Mouse (Mus musculus): Measurements from ENCODE around the gene Sv2b. TPM values are rescaled to one million over a fixed set of nuclear protein-coding genes. Genes with fewer than 3 reads are reported as not detected.

The Sv2b gene
- polyA plus RNA-seq, 1 experiment from 2014 or later = 20.6 TPM

- WGBS = 45% methylated on average over 2 of the region's 2 CpGs
Observed at GRCm38 (mm10) chr7:75142800-75143199, 166.3 kb downstream of the Sv2b start.

DNA sequence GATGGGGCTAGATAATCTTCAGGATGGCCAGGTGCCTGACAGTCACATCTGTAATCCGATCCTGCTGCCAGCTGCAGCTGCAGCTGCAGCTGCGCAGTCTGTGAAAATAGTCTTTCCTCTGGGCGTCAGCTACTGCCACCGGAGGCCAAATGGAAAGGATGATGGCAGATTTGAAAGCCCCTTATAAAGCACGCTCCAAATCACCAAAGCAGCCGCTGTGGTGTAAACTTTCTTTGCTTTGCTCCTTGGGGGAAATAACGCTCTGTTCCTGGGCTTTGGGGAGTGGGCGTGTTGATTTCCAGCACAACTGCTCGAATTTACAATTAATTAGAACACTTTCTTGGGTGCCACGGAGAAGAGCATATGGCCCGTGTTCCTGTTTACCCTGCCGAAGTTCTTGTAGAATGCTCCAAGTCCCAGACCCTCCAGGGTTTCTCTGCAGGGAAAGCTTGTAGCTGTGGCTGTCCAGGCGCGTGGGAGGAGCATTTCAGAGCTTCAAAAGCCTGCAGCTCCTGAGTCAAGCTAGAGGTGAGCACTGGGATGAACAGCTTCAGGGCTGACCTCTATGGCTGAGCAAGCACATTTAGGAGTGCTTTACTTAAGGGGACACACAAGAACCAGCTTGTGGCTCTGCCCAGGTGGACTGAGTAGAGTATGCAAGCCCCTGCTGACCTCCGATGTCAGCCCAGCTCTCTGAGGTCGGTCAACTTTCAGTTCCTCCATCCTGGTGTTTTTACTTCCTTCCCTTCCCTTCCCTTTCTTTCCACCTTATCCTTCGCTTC, 167.0 kb downstream of the Sv2b start:
- H3K27me3 ChIP-seq (ENCODE audit: control insufficient read depth, insufficient read depth, low read length) = no peaks in the 10 kb centered on the region; the same call in 1 of the 2 replicates
- H3K4me3 ChIP-seq (ENCODE audit: low read depth, low read length) = peak overlapping the region; percentile 12; the same call in 1 of the 2 replicates
- H3K9ac ChIP-seq (replicated peaks; ENCODE audit: low read depth, low read length) = 0 out of 2 replicates have a peak overlapping the region, but pooled peaks have one; percentile 21
- H3K36me3 ChIP-seq (ENCODE audit: control insufficient read depth, insufficient read depth, low read length) = no peaks in the 10 kb centered on the region
- H3K27ac ChIP-seq (ENCODE audit: low read depth, low read length) = no peak overlapping the region
- H3K4me1 ChIP-seq (ENCODE audit: control insufficient read depth, insufficient read depth, low read length) = peaks cover 4% of the 10 kb centered on the region; the same call in 1 of the 2 replicates
- WGBS = 8% methylated on average over 17 of the region's 17 CpGs
- no peaks in the 10 kb centered on the region for H3K9me3 ChIP-seq (ENCODE audit: control insufficient read depth, low read length)
- H3K4me2 ChIP-seq (ENCODE audit: low read depth, low read length) = peak overlapping the region; percentile 44
- ATAC-seq (ENCODE audit: low read depth) = peak; percentile 56; the same call in 1 of the 2 replicates

More at GRCm38 (mm10) chr7:75142800-75143199, 166.3 kb downstream of the Sv2b start:
- H3K27me3 ChIP-seq (ENCODE audit: control insufficient read depth, insufficient read depth, low read length) = no peaks in the 10 kb centered on the region; the same call in 1 of the 2 replicates
- no peak overlapping the region for H3K27ac ChIP-seq (ENCODE audit: low read depth, low read length)
- H3K4me3 ChIP-seq (ENCODE audit: low read depth, low read length) = no peak overlapping the region
- peaks cover 4% of the 10 kb centered on the region; the same call in 1 of the 2 replicates for H3K4me1 ChIP-seq (ENCODE audit: control insufficient read depth, insufficient read depth, low read length)
- H3K4me2 ChIP-seq (ENCODE audit: low read depth, low read length) = no peak overlapping the region
- H3K9ac ChIP-seq (replicated peaks; ENCODE audit: low read depth, low read length) = no peak overlapping the region
- no peaks in the 10 kb centered on the region for H3K36me3 ChIP-seq (ENCODE audit: control insufficient read depth, insufficient read depth, low read length)
- H3K9me3 ChIP-seq (ENCODE audit: control insufficient read depth, low read length) = no peaks in the 10 kb centered on the region
- no peak for ATAC-seq (ENCODE audit: low read depth)

DNA sequence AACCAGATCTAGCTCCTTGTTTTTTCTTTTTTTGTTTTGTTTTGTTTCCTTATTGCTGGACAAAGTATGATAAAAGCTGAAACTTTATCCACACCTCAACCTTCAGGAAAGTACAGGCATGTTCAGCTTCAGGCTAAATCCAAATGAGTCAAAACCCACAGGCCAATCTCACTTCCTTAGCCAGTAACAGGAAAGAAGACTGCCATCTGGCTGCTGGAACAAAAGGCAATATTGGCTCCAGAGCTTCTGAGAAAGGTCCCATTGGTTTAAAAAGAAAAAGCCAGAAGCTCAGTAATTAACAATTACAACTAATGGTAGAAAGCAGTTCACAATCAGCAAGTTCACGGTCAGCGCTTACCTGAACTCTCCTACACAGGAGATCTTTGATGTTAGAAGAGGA, 169.8 kb downstream of the Sv2b start:
- H3K4me3 ChIP-seq (ENCODE audit: low read depth, low read length) = no peak overlapping the region
- H3K27me3 ChIP-seq (ENCODE audit: control insufficient read depth, insufficient read depth, low read length) = no peaks in the 10 kb centered on the region; the same call in 1 of the 2 replicates
- H3K4me1 ChIP-seq (ENCODE audit: control insufficient read depth, insufficient read depth, low read length) = peaks cover 4% of the 10 kb centered on the region; the same call in 1 of the 2 replicates
- H3K9me3 ChIP-seq (ENCODE audit: control insufficient read depth, low read length) = no peaks in the 10 kb centered on the region
- no peak for ATAC-seq (ENCODE audit: low read depth)
- 85% methylated on average over 2 of the region's 2 CpGs for WGBS
- no peak overlapping the region for H3K27ac ChIP-seq (ENCODE audit: low read depth, low read length)
- no peaks in the 10 kb centered on the region for H3K36me3 ChIP-seq (ENCODE audit: control insufficient read depth, insufficient read depth, low read length)
- H3K9ac ChIP-seq (replicated peaks; ENCODE audit: low read depth, low read length) = no peak overlapping the region
- H3K4me2 ChIP-seq (ENCODE audit: low read depth, low read length) = no peak overlapping the region

- 28% methylated on average over 15 of the region's 15 CpGs for WGBS
- ATAC-seq (ENCODE audit: low read depth) = peak; percentile 61
- Histone ChIP-seq H3K27ac (ENCODE audit: low read depth, low read length) (no peak overlapping the region), H3K4me3 (ENCODE audit: low read depth, low read length) (no peak overlapping the region), H3K36me3 (ENCODE audit: control insufficient read depth, insufficient read depth, low read length) (no peaks in the 10 kb centered on the region), H3K9ac (replicated peaks; ENCODE audit: low read depth, low read length) (no peak overlapping the region), H3K27me3 (ENCODE audit: control insufficient read depth, insufficient read depth, low read length) (no peaks in the 10 kb centered on the region), H3K4me1 (ENCODE audit: control insufficient read depth, insufficient read depth, low read length) (no peaks in the 10 kb centered on the region), H3K4me2 (ENCODE audit: low read depth, low read length) (no peak overlapping the region), H3K9me3 (ENCODE audit: control insufficient read depth, low read length) (no peaks in the 10 kb centered on the region)
Observed at GRCm38 (mm10) chr7:75134710-75135617, 174.1 kb downstream of the Sv2b start.

DNA sequence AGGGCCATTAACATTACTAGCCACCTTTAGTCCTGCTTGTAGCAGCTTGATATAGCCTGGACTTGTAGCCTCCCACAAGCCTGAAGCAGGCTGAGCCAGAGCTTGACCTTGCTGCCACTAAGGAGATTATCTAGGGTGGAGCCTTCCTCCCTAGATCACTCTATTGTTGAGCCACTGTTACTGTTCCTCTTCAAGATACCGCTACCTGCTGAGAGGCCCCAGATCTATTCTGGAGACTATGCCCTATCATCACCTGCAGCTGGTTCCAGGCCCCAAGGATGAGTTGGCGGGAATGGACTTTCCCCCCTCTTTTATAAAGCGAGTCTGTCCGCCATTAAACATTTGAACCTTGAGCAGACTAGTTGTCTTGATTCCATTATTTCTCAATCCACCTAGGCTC, 181.0 kb downstream of the Sv2b start:
- H3K27me3 ChIP-seq (ENCODE audit: control insufficient read depth, insufficient read depth, low read length) = no peaks in the 10 kb centered on the region
- H3K27ac ChIP-seq (ENCODE audit: low read depth, low read length) = no peak overlapping the region
- no peaks in the 10 kb centered on the region for H3K4me1 ChIP-seq (ENCODE audit: control insufficient read depth, insufficient read depth, low read length)
- H3K9me3 ChIP-seq (ENCODE audit: control insufficient read depth, low read length) = no peaks in the 10 kb centered on the region
- H3K36me3 ChIP-seq (ENCODE audit: control insufficient read depth, insufficient read depth, low read length) = no peaks in the 10 kb centered on the region
- H3K4me3 ChIP-seq (ENCODE audit: low read depth, low read length) = no peak overlapping the region
- no peak overlapping the region for H3K4me2 ChIP-seq (ENCODE audit: low read depth, low read length)
- WGBS = 95% methylated on average over 4 of the region's 4 CpGs
- ATAC-seq (ENCODE audit: low read depth) = no peak
- H3K9ac ChIP-seq (replicated peaks; ENCODE audit: low read depth, low read length) = no peak overlapping the region

DNA sequence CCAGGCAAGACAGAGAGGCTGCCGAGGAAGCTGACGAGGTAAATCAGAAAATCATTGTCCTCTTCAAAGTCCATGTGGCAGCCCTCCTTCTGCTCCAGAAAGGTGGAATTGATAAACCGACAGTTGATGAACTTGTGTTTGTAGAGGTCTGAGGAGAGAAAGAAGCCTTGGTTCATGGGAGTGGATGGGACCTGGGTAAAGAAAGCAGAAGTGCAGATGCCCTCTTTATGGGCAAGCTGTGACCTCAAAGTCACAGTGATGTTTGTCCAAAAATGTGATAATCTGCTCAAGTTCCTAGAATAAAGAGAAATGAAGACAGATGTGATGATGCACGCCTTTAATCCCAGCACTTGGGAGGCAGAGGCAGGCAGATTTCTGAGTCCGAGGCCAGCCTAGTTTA, 185.0 kb downstream of the Sv2b start:
- WGBS = 85% methylated on average over 5 of the region's 5 CpGs
- no peaks in the 10 kb centered on the region for H3K27me3 ChIP-seq (ENCODE audit: control insufficient read depth, insufficient read depth, low read length)
- H3K27ac ChIP-seq (ENCODE audit: low read depth, low read length) = no peak overlapping the region
- no peaks in the 10 kb centered on the region for H3K9me3 ChIP-seq (ENCODE audit: control insufficient read depth, low read length)
- H3K36me3 ChIP-seq (ENCODE audit: control insufficient read depth, insufficient read depth, low read length) = no peaks in the 10 kb centered on the region
- no peaks in the 10 kb centered on the region for H3K4me1 ChIP-seq (ENCODE audit: control insufficient read depth, insufficient read depth, low read length)
- ATAC-seq (ENCODE audit: low read depth) = no peak
- H3K9ac ChIP-seq (replicated peaks; ENCODE audit: low read depth, low read length) = no peak overlapping the region
- no peak overlapping the region for H3K4me3 ChIP-seq (ENCODE audit: low read depth, low read length)
- H3K4me2 ChIP-seq (ENCODE audit: low read depth, low read length) = no peak overlapping the region

DNA sequence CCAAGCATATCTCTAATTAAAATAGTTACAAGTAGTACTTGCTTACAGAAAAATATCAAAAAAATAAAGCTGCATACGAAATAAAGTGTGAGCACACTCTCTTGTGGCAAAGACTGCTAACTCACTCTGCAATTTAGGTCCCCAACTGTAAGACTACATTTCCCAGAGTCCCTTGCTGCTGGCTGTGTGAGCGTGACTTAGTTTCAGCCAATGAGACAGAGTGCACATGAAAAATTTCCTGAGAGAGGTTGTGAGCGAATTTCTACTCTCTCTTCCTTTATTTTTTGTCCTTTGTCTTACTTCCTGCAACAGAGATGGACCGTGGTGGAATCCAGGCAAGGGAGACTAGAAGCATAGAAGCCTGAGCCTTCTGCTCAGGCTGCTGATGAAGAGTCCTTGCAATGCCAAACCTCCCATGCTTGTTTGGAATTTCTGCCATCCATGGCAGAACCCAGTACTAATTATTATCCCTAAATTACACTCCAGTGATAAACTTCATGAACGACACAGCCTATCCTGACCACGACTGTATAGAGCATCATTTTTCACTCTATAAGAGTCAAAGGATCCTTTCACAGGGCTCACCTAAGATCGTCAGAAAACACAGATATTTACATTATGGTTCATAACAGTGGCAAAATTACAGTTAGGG, 190.9 kb downstream of the Sv2b start:
- no peak overlapping the region for H3K9ac ChIP-seq (replicated peaks; ENCODE audit: low read depth, low read length)
- no peaks in the 10 kb centered on the region for H3K4me1 ChIP-seq (ENCODE audit: control insufficient read depth, insufficient read depth, low read length)

DNA sequence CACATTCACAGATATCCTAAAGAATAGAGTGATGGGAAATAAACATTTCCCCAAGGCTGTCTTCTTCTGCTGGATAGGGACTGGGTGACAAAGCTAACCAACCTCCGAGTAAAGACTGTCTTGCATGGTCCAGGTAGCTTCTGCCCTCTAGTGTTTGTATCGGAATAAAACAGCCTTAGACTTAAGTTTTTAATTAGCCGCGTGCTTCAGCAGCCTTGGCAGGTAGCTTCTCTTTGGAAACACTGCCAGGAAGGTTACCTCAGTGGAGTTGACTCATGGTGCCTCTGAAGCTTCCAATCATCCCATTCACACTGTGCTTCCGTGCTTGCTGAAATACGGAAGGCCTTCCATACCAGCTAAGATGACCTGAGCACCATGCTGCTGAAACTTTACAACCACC, 198.4 kb downstream of the Sv2b start:
- Histone ChIP-seq H3K9me3 (ENCODE audit: control insufficient read depth, low read length) (no peaks in the 10 kb centered on the region), H3K4me1 (ENCODE audit: control insufficient read depth, insufficient read depth, low read length) (no peaks in the 10 kb centered on the region), H3K4me2 (ENCODE audit: low read depth, low read length) (no peak overlapping the region), H3K27me3 (ENCODE audit: control insufficient read depth, insufficient read depth, low read length) (no peaks in the 10 kb centered on the region), H3K9ac (replicated peaks; ENCODE audit: low read depth, low read length) (no peak overlapping the region), H3K27ac (ENCODE audit: low read depth, low read length) (no peak overlapping the region), H3K4me3 (ENCODE audit: low read depth, low read length) (no peak overlapping the region), H3K36me3 (ENCODE audit: control insufficient read depth, insufficient read depth, low read length) (no peaks in the 10 kb centered on the region)
- 14% methylated on average over 6 of the region's 6 CpGs for WGBS
- peak; percentile 69; the same call in 1 of the 2 replicates for ATAC-seq (ENCODE audit: low read depth)

More for the DNA sequence above, 190.9 kb downstream of the Sv2b start:
- Histone ChIP-seq H3K9me3 (ENCODE audit: control insufficient read depth, low read length) (no peaks in the 10 kb centered on the region), H3K36me3 (ENCODE audit: control insufficient read depth, insufficient read depth, low read length) (no peaks in the 10 kb centered on the region), H3K4me3 (ENCODE audit: low read depth, low read length) (peak overlapping the region; percentile 4; the same call in 1 of the 2 replicates), H3K27me3 (ENCODE audit: control insufficient read depth, insufficient read depth, low read length) (no peaks in the 10 kb centered on the region), H3K27ac (ENCODE audit: low read depth, low read length) (peak overlapping the region; percentile 55; the same call in 1 of the 2 replicates), H3K4me2 (ENCODE audit: low read depth, low read length) (peak overlapping the region; percentile 40)
- WGBS = 42% methylated on average over 7 of the region's 7 CpGs
- peak; percentile 92 for ATAC-seq (ENCODE audit: low read depth)

All from neural tube, embryonic 14.5 days (tissue).